Mouse (Mus musculus) adrenal gland, adult 18-20 months (tissue): ENCODE results near the gene Luc7l3. TPM values are rescaled to one million over a fixed set of nuclear protein-coding genes. Genes with fewer than 3 reads are reported as not detected.

Source experiments
- DNase-seq, 2 experiments: peaks; one replicate each; pipeline ENCODE4 v3.0.0; 2021 to 2022; ENCODE audit warnings: low spot score in 2 of 2
- long read RNA-seq, 2 experiments: library from polyadenylated mRNA; stranded (forward); transcript quantifications; one replicate each; pipeline ENCODE4 v2.0.0; 2021
- total RNA-seq, 2 experiments: library from RNA; stranded (reverse); gene quantifications; 1 replicate in 1 of 2; 2 replicates in 1 of 2; pipeline ENCODE4 v1.2.3; 2021

The Luc7l3 gene
- total RNA-seq, result 10 to 100 TPM; 58.1 to 71.9 TPM
- long read RNA-seq, experiment 1, transcript Luc7l3-202 (10 exons, 3,478 nt), result minor isoform, 6 of 21 reads
- long read RNA-seq, experiment 1, transcript Luc7l3-203 (11 exons, 2,050 nt), result major isoform, 9 of 21 reads
- long read RNA-seq, experiment 1, partial matches to known transcripts, result 1 of 21 reads
- long read RNA-seq, experiment 1, other reads (novel, unspliced or antisense), result 3 of 21 reads
- long read RNA-seq, experiment 2, full-length matches to known transcripts, result 6 of 28 reads
- long read RNA-seq, experiment 2, partial matches to known transcripts, result 19 of 28 reads
- long read RNA-seq, experiment 2, other reads (novel, unspliced or antisense), result 3 of 28 reads

DNA sequence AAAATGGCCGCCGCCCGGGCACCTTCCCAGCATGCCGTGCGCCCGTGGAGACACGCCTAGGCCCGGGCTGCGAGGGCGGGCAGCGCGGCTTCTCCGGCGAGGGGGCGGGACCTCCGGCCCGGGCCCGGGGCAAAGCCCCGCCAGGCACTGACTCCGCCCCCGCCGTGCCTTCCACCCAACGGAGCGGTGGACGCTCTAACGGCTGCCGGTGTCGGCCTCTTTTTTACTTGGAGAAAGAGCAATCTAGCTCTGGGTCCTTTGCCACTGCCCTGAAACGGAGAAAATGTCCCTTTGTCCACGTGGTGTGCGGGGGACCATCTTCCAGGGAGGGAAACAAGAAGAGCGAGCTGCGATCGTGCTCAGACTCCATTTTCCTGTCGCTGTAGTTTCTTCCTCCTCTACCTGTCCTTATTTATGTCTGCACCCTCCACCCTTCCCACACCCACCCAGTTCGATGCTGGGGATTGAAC is at the start of gene Luc7l3:
Luc7l3 (minus strand) TSS at position 58 of the 470 bp plus-strand sequence.
- peak; percentile 94 to 95 for DNase-seq

DNA sequence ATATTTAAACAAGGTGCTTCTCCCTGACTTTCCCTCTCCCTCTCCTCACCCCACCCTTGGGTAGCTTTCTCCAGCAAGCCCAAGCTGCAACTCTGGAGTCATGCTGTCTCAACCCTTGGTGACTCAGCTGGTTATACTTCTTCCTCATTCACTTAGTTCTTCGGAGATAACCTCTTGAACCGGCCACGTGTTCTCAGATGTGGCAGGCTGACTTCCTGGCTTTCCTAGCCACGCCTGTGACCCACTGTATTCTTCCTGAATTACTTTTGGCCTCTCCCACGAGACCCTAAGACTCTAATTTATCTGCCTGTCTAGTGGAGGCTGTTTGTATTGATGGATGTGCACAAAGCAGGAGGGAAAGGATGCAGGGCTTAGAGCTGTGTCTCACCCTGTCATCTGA is 49.0 kb upstream of the Luc7l3 start:
- DNase-seq, result no peak

DNA sequence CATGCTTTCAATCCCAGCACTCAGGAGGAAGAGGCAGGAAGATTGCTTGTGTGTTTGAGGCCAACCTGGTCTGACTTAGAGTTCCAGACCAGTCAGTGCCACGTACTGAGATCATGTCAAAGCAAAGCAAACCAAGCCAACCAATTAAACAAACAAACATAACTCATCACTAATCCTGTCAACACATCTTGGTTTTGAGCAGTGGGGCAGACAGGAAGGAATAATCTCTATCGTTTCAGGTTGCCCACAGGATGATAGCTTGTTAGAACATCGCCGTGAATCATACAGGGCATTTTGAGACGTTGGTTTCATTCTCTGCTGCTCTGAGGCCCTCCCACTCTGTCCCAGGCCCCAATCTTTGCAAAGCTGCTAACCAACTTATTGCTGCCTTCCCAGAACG is 48.2 kb upstream of the Luc7l3 start:
- DNase-seq, result no peak

DNA sequence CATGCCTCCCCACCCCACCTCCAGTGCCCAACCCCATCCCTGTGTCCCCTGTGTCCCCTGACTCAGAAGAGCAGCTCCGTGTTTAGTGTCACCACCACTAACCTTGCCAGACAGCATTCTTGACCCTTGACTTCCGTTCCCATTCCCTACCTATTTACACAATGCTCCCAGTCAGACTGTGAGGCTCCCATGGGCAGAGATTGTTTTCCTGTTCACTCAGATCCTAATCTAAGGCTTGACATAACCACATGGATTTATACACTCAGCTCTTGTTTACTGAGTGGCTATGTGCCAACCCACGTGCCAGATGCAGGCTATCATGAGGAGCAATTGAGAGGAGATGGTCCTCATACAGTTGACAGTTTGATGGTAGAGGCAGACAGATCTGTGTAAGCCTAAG is 43.6 kb upstream of the Luc7l3 start:
- no peak for DNase-seq

DNA sequence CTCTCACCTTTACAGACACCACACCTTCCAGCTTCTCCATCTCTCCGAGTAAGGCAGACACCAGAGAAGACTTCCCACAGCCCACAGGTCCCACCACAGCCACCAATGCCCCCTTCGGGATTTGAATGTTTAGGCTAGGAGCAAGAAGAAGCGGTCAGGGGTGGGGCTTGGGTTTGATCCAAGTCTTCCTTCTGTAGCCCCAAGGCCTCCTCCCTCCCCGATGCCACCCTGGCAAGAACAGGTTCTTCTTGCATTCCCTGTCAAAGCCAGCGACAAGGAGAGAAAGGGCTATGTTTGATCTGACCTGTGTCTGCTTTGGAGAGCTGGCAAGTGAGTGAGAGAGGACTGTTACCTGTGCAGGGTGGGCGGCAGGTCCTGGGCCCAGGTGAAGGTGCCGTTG is 41.9 kb upstream of the Luc7l3 start:
- no peak for DNase-seq

DNA sequence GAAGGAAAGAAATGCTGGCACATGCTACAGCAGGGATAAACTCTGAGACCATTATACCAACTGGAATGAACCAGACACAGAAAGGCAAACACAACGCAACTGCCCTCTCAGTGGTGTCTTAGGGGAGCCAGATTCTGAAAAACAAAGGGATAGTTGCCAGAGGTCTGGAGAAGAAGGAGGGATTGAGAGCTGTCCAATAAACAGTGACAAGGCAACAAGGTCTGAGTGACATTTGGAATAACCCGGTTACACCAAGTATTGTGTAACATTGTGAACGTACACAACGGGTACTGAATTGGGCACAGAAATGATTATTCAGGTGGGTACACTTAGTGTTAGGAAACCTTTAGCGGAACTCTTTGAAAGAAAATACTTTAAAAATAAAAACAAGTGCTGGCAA is 40.3 kb upstream of the Luc7l3 start:
- no peak for DNase-seq

DNA sequence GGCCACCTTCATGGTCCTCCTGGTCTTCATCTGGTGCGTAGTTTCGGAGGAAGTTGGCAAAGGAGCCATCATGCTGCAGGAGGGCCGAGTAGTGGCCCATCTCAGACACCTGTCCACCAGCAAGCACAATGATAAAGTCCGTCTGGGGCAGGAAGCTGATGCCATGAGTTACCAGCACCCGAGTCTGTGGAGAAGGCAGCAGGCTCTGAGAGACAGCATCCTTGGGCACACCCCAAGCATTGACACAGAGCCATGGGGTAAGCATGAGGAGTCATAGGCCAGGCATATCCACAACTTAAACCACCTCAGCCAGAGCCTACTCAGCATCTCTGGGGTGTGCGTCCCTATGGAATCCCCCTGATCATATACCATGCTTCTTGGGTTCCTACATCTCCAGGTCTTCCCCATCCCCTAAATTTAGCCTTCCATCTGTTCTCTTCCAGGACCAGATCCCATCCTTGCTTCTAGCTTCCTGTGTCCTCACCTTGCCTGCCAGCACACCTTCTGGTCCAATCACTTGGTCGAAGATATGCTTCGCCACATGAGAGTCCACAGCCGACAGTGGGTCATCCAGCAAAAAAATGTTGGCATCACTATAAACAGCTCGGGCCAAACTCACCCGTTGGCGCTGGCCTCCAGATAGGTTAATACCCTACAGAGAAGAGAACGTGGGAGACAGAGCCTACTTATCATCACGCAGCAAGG is 39.5 kb upstream of the Luc7l3 start:
- no peak for DNase-seq

DNA sequence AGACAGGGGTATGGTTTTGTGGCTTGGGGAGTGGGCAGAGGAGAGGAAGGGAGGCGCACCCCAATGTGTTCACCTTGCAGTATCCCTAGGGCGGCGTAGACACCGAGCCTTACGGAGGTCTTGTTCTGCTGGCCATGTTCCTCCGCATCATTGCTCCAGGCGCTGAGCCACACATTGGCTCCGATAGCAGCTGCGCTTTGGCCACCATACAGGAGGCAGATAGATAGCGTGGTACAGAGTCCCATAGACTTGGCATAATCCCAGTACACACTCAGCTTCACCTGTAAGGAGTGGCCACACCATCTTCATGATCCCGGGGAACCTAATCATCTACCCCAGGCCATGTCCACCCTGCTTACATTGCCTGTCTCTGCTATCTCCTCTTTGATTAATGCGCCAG is 37.4 kb upstream of the Luc7l3 start:
- no peak for DNase-seq

DNA sequence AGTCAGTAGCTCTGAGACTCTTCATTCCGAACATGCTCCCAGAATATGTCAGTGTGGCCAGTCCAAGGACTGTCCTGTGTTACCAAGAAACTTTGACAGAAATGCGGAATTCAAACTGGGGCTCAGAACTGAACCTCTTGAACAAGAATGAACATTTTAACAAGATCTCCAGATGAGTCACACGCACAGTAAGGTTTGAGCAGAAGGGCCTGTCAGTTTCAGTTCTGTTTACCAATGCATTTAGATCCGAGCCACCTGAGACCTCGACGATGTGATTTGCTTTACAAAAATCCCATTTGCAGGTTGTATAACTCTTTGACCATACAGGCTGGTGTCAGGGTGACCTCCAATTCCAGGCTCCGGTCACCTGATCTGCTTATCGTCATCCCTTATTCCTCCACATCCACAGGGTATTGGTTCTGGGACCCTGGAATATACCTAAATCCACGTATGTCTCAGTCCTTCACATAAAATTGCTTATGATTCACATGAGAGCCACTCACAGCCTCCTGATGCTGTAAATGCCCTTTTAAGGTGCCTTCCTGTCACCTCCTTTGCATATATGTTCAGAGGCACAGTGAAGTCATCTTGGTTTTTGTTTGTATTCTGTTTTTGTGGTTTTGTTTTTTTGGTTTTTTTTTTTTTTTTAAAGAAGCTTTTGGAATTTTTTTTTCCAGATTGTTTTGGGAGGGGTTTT is 33.9 kb upstream of the Luc7l3 start:
- no peak for DNase-seq

DNA sequence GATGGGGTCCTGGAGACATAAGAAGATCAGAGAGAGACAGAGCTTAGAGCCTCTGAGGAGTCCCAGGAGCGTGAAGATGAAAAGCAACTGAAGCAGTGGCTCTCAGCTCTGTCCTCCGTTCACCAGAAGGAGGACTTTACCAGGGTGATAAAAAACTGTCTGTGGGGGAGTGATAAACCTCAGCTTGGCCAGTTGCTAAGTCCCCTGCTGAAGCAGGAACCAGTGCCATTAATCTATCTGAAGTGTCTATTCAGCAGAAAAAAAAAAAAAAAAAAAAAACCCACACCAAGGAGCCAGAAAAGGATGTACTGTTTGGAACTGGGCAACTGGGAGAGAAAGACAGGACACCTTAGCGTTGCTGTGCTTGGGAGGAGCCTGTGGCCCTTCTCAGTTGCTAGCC is 29.3 kb upstream of the Luc7l3 start:
- no peak for DNase-seq

DNA sequence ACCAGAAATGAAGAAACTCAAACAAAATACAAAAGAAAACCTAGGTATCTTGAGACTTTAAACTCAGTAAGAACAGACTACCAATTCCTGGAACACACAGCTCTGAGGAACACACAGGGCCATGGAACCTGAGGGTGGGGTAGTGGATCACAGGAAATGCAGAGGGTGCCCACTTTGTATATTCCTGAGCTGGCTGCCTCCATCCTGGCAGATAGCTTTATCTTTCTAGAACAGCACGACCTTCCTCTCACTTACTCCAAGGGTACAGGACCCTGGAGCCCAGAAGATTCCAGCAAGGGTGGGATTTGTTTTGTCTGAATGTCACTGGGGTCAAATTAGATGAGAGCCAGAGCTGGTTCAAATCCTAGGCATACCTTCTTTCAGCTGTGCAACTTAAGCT is 28.5 kb upstream of the Luc7l3 start:
- DNase-seq, result no peak

DNA sequence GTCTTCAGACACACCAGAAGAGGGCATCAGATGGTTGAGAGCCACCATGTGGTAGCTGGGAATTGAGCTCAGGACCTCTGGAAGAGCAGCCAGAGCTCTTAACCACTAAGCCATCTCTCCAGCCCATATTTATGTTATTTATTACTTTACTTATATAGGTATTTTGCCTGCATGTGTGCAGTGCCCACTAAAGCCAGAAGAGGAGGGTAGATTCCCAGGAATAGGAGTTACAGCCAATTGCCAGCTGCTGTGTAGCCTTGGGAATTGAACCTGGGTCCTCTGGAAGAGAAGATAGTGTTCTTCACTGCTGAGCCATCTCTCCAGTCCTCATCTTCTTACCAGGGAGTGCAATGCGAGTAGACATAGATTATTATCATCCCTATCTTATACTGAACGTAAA is 28.1 kb upstream of the Luc7l3 start:
- no peak for DNase-seq

DNA sequence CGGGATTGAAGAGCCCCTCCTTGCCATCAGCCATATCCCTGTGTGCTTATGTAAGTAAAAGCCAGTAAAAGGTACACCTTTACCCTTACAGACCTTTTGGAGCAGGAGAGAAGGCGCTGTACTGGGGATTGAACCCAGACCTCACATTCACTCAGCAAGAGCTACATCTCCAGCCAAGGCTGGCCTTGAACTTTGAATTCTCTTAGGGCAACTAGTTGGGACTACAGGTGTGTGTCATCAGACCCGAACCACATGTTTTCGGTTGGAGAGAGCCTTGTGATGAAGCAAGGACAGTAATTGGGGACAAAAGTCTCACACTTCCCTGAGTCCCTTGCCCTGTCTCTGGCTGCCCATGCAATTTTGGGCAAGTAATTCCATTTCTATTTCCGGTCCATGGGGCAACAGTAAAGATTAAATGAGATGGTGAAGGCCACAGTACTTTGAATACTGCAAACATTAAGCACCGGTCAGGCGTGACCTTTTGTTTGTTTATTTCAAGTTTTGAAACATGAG is 25.3 kb upstream of the Luc7l3 start:
- no peak for DNase-seq

DNA sequence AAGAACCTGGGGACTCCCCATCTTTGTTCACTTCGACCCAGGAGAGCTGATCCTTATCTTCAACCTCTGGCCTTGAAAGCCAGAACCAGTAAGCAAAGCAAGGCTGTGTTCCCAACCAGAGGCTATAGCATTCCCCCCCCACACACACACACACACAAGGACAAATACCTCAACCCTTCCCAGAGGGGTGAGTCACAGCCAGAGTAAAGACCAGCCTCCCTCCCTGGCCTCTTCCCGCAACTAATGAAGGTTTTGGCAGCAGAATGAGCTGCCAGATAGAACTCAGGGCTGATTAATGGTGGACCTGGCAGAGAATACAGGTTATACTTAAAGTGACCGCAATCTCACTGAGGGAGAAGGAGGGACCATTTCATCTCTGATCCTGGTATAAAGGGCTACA is 24.8 kb upstream of the Luc7l3 start:
- DNase-seq, result peak in 1 of 2 experiments; percentile 50

DNA sequence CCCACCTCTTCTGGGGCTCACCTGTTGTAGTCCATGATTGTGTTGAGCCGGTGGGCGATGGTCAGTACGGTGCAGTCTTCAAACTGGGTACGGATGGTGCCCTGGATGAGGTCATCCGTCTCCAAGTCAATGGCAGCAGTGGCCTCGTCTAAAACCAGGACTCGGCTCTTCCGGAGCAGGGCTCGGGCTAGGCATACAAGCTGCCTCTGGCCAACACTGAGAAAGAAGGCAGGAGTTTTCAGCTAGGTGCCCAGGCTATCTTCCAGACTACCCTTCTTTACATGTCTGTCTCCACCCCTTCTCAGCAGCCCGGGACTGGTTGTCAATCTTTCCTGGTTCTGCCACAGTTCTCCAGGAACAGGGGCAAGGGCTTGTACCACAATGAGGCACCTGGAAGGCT is 24.1 kb upstream of the Luc7l3 start:
- DNase-seq, result no peak

DNA sequence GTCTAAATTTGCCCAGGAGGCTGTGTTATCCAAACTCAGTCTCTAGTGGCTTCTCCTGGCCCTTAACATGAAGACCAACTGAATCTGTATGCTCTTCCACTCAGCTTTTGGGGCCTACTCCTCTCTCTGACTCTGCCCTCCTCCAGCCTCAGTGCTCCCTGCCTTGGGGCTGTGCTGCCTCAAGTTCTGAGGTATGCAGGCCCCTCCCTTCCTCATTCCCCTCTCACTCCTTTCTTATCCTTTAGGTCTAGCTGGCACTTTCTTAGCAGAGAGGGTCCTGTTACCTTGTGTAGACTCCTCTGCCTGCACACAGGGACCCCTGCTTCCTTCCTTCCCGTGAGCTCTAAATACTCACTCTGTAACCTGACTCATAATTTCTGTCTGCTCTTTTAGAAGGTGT is 22.7 kb upstream of the Luc7l3 start:
- no peak for DNase-seq

DNA sequence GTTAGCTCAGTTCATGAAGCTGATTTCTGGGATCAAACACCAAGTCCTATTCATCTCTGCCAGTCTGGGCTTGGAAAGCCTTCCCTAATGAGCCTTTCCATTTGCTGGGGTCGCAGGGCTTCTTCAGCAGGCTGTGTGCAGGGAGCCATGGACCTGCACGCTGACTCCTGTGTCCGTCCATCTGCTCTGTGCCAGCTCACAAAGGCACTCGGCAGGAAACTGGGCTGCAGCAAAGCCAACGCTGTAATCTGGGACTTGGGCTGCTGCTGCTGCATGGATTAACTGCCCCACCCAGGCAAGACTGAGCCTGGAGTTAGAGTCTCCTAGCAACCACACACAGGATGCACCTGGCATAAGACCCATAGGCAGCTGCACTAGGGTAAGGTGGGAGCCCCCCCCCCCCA is 22.2 kb upstream of the Luc7l3 start:
- DNase-seq, result no peak

DNA sequence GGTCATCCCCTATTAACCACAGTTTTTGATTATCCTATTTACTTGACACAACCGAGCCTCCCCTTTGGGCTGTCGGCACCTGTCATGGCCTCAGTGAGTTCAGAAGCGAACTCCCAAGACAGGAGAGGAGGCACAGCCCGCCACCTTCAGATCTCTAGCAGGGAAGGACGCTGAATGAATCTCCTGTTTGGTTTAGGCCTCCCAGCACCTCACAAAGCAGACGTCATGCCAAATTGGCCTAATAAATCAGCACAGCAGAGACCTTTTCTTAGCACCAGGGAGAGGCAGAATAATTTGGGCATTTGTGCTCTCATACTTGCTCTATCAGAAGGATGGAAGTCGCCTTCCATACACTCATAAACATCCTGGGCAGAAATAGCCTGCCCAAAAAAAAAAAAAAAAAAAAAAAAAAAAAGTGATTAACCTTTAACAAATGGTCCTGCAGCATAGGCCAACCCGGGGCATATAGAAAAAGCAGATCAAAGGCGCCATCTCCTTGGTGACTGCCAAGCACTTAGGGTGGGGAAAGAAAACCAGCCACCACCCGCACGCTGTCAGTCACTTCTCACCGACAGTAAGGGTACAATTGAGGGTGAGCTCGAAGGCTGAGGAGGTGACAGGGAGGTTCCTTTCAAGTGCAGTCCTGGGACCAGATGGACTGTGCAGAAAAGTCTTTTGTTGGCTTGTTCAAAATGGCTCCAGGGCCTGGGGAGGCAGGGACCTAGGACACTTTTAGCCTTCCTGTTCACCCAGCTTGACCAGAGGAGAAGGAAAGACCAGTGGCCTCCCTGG is 20.5 kb upstream of the Luc7l3 start:
- no peak for DNase-seq

DNA sequence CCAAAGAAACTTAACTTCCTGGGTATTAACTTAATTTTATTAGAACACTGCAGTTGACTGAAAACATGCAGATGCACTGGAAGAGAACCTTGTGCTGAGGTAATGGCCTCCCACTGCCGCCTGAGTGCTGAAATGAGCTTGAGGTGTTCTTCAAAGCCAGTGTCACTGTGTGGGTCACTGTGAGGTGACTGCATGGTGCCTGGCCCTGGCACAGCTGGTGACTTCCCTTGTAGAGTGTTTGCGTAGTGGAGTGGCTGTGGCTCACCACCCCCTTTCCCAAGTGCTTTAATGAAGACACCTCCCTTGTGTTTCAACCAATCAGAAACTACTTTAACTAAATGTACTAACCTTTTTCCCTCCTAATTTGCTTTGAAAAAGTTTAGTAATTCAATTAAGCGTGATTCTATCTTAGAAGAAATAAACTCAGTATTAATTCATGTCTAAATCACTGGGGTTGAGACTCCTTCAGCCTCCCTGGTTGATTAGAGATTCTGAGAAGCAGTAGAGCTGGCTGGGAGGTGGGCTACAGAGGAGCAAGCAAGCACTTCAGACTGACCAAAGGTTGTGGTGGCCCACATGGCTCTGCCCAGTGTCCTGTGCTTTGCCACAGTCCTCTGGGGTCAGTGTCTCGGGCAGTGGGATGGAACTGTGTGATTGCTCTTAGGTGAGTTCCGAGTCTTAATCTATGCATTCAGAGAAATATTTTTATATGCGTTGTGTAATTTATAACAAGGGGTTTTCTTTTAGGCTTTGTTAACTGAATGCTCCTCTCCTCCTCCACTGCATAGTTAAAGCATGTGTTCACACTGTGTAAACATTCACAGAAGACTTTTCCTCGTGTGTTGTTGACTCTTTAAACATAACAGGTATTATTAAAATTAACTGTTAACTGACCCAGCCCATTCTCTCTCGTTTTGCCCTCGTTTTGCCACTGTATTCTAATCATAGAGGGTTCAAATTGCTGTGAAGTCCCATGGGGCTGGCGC is 19.5 kb upstream of the Luc7l3 start:
- DNase-seq, result no peak
